Mouse (Mus musculus) liver, adult (tissue): ENCODE results near the gene Sema4g.
A peak's percentile ranks its signal among the peaks of the same experiment; 100 is the strongest.

Experiments
- GATA4 ChIP-seq: IDR thresholded peaks from 2 replicates; pipeline ENCODE4 v1.6.1; 2014; ENCODE audit warnings: mild to moderate bottlenecking, low read length; ENCODE audit not compliant: insufficient replicate concordance

The Sema4g gene

GRCm38 (mm10) chr19:44988831-44989566, at the start of gene Sema4g:
Gene Sema4g, plus strand, starts transcription at chr19:44989101.
- peak; percentile 43; the same call in 1 of the 2 replicates for TF ChIP-seq GATA4

GRCm38 (mm10) chr19:44959633-44960032, 29.3 kb upstream of the Sema4g start:
- no peak for TF ChIP-seq GATA4

- no peak for TF ChIP-seq GATA4
These were observed 22.9 kb upstream of the Sema4g start for GRCm38 (mm10) chr19:44965978-44966377.

GRCm38 (mm10) chr19:44968329-44968728, 20.6 kb upstream of the Sema4g start:
- TF ChIP-seq GATA4 = no peak

- no peak for TF ChIP-seq GATA4
These were observed 12.3 kb upstream of the Sema4g start for GRCm38 (mm10) chr19:44976636-44977035.

- TF ChIP-seq GATA4 = no peak
These were observed 11.8 kb upstream of the Sema4g start for GRCm38 (mm10) chr19:44977148-44977547.

GRCm38 (mm10) chr19:44980787-44981186, 8.1 kb upstream of the Sema4g start:
- no peak for TF ChIP-seq GATA4

GRCm38 (mm10) chr19:44982477-44983115, 6.3 kb upstream of the Sema4g start:
- no peak for TF ChIP-seq GATA4

GRCm38 (mm10) chr19:44983366-44983765, 5.5 kb upstream of the Sema4g start:
- no peak for TF ChIP-seq GATA4

- no peak for TF ChIP-seq GATA4
These were observed 4.5 kb upstream of the Sema4g start for GRCm38 (mm10) chr19:44984420-44984819.

- TF ChIP-seq GATA4 = no peak
These were observed 3.5 kb upstream of the Sema4g start for GRCm38 (mm10) chr19:44985159-44985988.

- no peak for TF ChIP-seq GATA4
These were observed 1.9 kb upstream of the Sema4g start for GRCm38 (mm10) chr19:44987004-44987403.

- no peak for TF ChIP-seq GATA4
These were observed 1.1 kb upstream of the Sema4g start for GRCm38 (mm10) chr19:44987851-44988250.

GRCm38 (mm10) chr19:44988321-44988720, 580 bp upstream of the Sema4g start:
- TF ChIP-seq GATA4 = no peak

- no peak for TF ChIP-seq GATA4
These were observed 930 bp downstream of the Sema4g start for GRCm38 (mm10) chr19:44989567-44990495.
